ENCODE assay signal across 8 mouse cellular contexts in the genomic region with DNA sequence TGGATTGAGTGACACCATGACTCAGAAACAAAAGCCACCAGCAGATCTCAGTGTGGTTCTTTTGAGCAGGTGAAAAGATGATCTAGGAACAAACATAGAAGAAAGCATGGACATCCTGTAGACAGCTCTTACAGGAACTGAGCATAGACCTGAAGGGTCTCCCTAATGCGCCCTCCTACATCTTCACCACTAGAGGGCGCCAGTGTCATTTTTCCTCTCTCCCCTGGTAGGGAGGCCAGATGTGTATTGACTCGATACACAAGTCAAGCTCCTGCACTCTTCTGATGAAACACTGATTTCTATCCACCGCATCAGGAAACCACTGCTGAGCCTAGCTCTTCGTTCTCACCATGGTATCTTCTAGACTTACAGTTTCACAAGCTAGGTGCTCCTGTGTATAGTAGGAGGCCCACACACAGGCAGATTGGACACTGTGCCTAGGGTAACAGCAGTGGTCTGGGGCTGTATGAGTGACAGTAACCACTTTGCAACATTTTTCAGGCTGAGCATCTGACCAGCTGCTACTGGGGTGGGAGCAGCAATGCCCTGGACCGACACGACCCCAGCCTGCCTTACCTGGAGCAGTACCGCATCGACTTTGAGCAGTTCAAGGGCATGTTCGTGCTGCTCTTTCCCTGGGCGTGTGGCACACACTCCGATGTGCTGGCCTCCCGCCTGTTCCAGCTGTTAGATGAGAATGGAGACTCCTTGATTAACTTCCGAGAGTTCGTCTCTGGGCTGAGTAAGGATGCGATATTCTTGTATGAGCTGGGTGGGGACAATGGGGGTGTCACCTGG. TPM values are rescaled to one million over a fixed set of nuclear protein-coding genes. Genes with fewer than 3 reads are reported as not detected.
DNase-seq lines count a peak whose midpoint lies in the region; ATAC-seq and TF ChIP-seq lines count a peak whose summit lies in the region.

No protein-coding gene starts in this region.

- H3K4me1 ChIP-seq in forebrain, embryonic 10.5 days, result no peaks in the 10 kb centered on the region
- no peaks in the 10 kb centered on the region for H3K4me1 ChIP-seq in hindbrain, embryonic 12.5 days

- no peaks in the 10 kb centered on the region for H3K27me3 ChIP-seq in Patski
- H3K27me3 ChIP-seq in forebrain, embryonic 10.5 days (ENCODE audit: poor library complexity, severe bottlenecking), result no peaks in the 10 kb centered on the region
- H3K27me3 ChIP-seq in hindbrain, embryonic 12.5 days, result no peaks in the 10 kb centered on the region

- POLR2A ChIA-PET in Patski (lab: Charles Lee), result no interaction called here

- no peak for DNase-seq in Patski (ENCODE audit: low read depth, low spot score)
- peak; percentile 41 for DNase-seq in c-Kit-positive CD71-positive TER-119-negative erythroid progenitor cells, embryonic 14.5 days (ENCODE audit: low read depth)
- peak; percentile 70 for DNase-seq in forebrain, embryonic 10.5 days (ENCODE audit: extremely low spot score, low spot score)
- peak; percentile 58 to 65 for DNase-seq in layer of hippocampus, postnatal 10 days (ENCODE audit: low spot score in 2 of 2)
- DNase-seq in lung, postnatal 10 days, result peak; percentile 73
- DNase-seq in retina, embryonic 14.5 days (ENCODE audit: low spot score), result peak; percentile 84

- peak; percentile 94 for TF ChIP-seq CTCF in Patski (IDR thresholded peaks at IDR 0.05)

- no peaks in the 10 kb centered on the region for H3K9me3 ChIP-seq in forebrain, embryonic 10.5 days
- no peaks in the 10 kb centered on the region for H3K9me3 ChIP-seq in hindbrain, embryonic 12.5 days (replicated peaks)

- ATAC-seq in Patski, result peak; percentile 94
- peak; percentile 90 for ATAC-seq in hindbrain, embryonic 12.5 days (ENCODE audit: low FRiP score)
- no peak for ATAC-seq in activated CD4-positive, CD25-positive, alpha-beta regulatory T cell, adult 4 months

- no peak overlapping the region for H3K4me2 ChIP-seq in hindbrain, embryonic 12.5 days (replicated peaks)

- CTCF ChIA-PET in Patski (lab: Charles Lee), result interaction anchor here (0.6 to 4.0 kb wide), 14 partner anchors 9 to 402 kb away, joined by 3 to 23 read pairs (median 4); no protein-coding TSS in a partner anchor

- in situ Hi-C loops in Patski (cut with MboI; ENCODE audit: low pct_unique_long_range_greater_than_20kb), result loop anchor here (10.0 kb wide), 1 partner anchor 184 kb away; no protein-coding TSS in a partner anchor

- H3K36me3 ChIP-seq in forebrain, embryonic 10.5 days (replicated peaks), result peaks cover 54% of the 10 kb centered on the region
- H3K36me3 ChIP-seq in hindbrain, embryonic 12.5 days, result peaks cover 31% of the 10 kb centered on the region

- WGBS in forebrain, embryonic 10.5 days, result 71% methylated on average over 16 of the region's 16 CpGs
- 70% methylated on average over 16 of the region's 16 CpGs for WGBS in hindbrain, embryonic 12.5 days

- H3K4me3 ChIP-seq in forebrain, embryonic 10.5 days, result no peak overlapping the region
- no peak overlapping the region for H3K4me3 ChIP-seq in hindbrain, embryonic 12.5 days

- H3K9ac ChIP-seq in hindbrain, embryonic 12.5 days, result no peak overlapping the region

- no peak overlapping the region for H3K27ac ChIP-seq in forebrain, embryonic 10.5 days
- no peak overlapping the region for H3K27ac ChIP-seq in hindbrain, embryonic 12.5 days

RNA-seq across cellular contexts. Expression of a gene that starts 29.5 kb away (rescaled TPM):
- not detected for polyA plus RNA-seq in Patski (2021)
- polyA plus RNA-seq in forebrain, embryonic 10.5 days (2016; fragmentation: Nextera tagmentation; extraction: Ambion mirVana), result not detected in 2 replicates
- 0.13 and 0.27 TPM in 2 replicates for polyA plus RNA-seq in hindbrain, embryonic 12.5 days (2016; fragmentation: Nextera tagmentation; extraction: Ambion mirVana)
- total RNA-seq in layer of hippocampus, postnatal 10 days (2021), result not detected
- not detected for polyA plus RNA-seq in activated CD4-positive, CD25-positive, alpha-beta regulatory T cell, adult 4 months (2017; shearing (Covaris generic))
